Mouse (Mus musculus): ENCODE data around the gene Tcf25. TPM values are rescaled to one million over a fixed set of nuclear protein-coding genes. Genes with fewer than 3 reads are reported as not detected.
A peak's percentile ranks its signal among the peaks of the same experiment; 100 is the strongest.
"Not testable (repeated sequence)": the region's sequence is repeated elsewhere in the genome, so short reads cannot be mapped to it uniquely, and the experiment has no call there.

The Tcf25 gene
- polyA plus RNA-seq, 1 experiment from 2014 or later = 141 TPM

- no peaks in the 10 kb centered on the region; the same call in 1 of the 2 replicates for H3K4me1 ChIP-seq
- no peak overlapping the region for H3K27ac ChIP-seq (replicated peaks)
- H3K9me3 ChIP-seq = peaks cover 57% of the 10 kb centered on the region
- H3K36me3 ChIP-seq (replicated peaks) = no peaks in the 10 kb centered on the region
- no peak overlapping the region for H3K4me3 ChIP-seq
- WGBS = 94% methylated on average over 24 of the region's 24 CpGs
- no peaks in the 10 kb centered on the region for H3K27me3 ChIP-seq (replicated peaks; ENCODE audit: low read depth, poor library complexity, severe bottlenecking)
- no peak for DNase-seq (ENCODE audit: low spot score)
Measured at GRCm38 (mm10) chr8:123427639-123428275, 54.2 kb downstream of the Tcf25 start.

- DNase-seq (ENCODE audit: low spot score) = no peak
- Histone ChIP-seq H3K27ac (replicated peaks) (no peak overlapping the region), H3K4me3 (no peak overlapping the region), H3K27me3 (replicated peaks; ENCODE audit: low read depth, poor library complexity, severe bottlenecking) (no peaks in the 10 kb centered on the region), H3K4me1 (no peaks in the 10 kb centered on the region; the same call in 1 of the 2 replicates), H3K36me3 (replicated peaks) (no peaks in the 10 kb centered on the region), H3K9me3 (peaks cover 64% of the 10 kb centered on the region)
- WGBS = 96% methylated on average over 29 of the region's 29 CpGs
Measured at GRCm38 (mm10) chr8:123428343-123428893, 54.9 kb downstream of the Tcf25 start.

- peaks cover 68% of the 10 kb centered on the region for H3K9me3 ChIP-seq
- no peak for DNase-seq (ENCODE audit: low spot score)
- H3K27me3 ChIP-seq (replicated peaks; ENCODE audit: low read depth, poor library complexity, severe bottlenecking) = no peaks in the 10 kb centered on the region
- H3K4me1 ChIP-seq = no peaks in the 10 kb centered on the region
- H3K4me3 ChIP-seq = no peak overlapping the region
- no peak overlapping the region for H3K27ac ChIP-seq (replicated peaks)
- 96% methylated on average over 23 of the region's 23 CpGs for WGBS
- no peaks in the 10 kb centered on the region for H3K36me3 ChIP-seq (replicated peaks)
Measured at GRCm38 (mm10) chr8:123428939-123429721, 55.6 kb downstream of the Tcf25 start.

- DNase-seq (ENCODE audit: low spot score); H3K36me3 ChIP-seq (replicated peaks); H3K27ac ChIP-seq (replicated peaks); H3K27me3 ChIP-seq (replicated peaks; ENCODE audit: low read depth, poor library complexity, severe bottlenecking); H3K4me3 ChIP-seq; H3K4me1 ChIP-seq: not testable (repeated sequence)
- peaks cover 72% of the 10 kb centered on the region for H3K9me3 ChIP-seq
- 95% methylated on average over 15 of the region's 15 CpGs for WGBS
Measured at GRCm38 (mm10) chr8:123429722-123430013, 56.1 kb downstream of the Tcf25 start.

- peaks cover 75% of the 10 kb centered on the region for H3K9me3 ChIP-seq
- H3K4me1 ChIP-seq = not testable (repeated sequence)
Measured at GRCm38 (mm10) chr8:123430936-123431335, 57.4 kb downstream of the Tcf25 start.

GRCm38 (mm10) chr8:123431616-123432365 lies 58.2 kb downstream of the Tcf25 start:
- Histone ChIP-seq H3K27me3 (replicated peaks; ENCODE audit: low read depth, poor library complexity, severe bottlenecking) (no peaks in the 10 kb centered on the region), H3K4me3 (no peak overlapping the region), H3K9me3 (peaks cover 73% of the 10 kb centered on the region), H3K36me3 (replicated peaks) (no peaks in the 10 kb centered on the region), H3K27ac (replicated peaks) (no peak overlapping the region), H3K4me1 (no peaks in the 10 kb centered on the region)
- 94% methylated on average over 25 of the region's 25 CpGs for WGBS
- DNase-seq (ENCODE audit: low spot score) = no peak

More at GRCm38 (mm10) chr8:123430936-123431335, 57.4 kb downstream of the Tcf25 start:
- H3K27me3 ChIP-seq (replicated peaks; ENCODE audit: low read depth, poor library complexity, severe bottlenecking); H3K36me3 ChIP-seq (replicated peaks); H3K4me3 ChIP-seq; H3K27ac ChIP-seq (replicated peaks); DNase-seq (ENCODE audit: low spot score): not testable (repeated sequence)
- 90% methylated on average over 8 of the region's 8 CpGs for WGBS

GRCm38 (mm10) chr8:123432381-123432780 lies 58.8 kb downstream of the Tcf25 start:
- H3K4me1 ChIP-seq = no peaks in the 10 kb centered on the region
- 95% methylated on average over 16 of the region's 16 CpGs for WGBS
- no peak overlapping the region for H3K4me3 ChIP-seq
- H3K27ac ChIP-seq (replicated peaks) = no peak overlapping the region
- peaks cover 69% of the 10 kb centered on the region for H3K9me3 ChIP-seq
- H3K27me3 ChIP-seq (replicated peaks; ENCODE audit: low read depth, poor library complexity, severe bottlenecking) = no peaks in the 10 kb centered on the region
- DNase-seq (ENCODE audit: low spot score) = no peak
- H3K36me3 ChIP-seq (replicated peaks) = no peaks in the 10 kb centered on the region

GRCm38 (mm10) chr8:123433241-123433974 lies 59.9 kb downstream of the Tcf25 start:
- not testable (repeated sequence) for H3K27me3 ChIP-seq (replicated peaks; ENCODE audit: low read depth, poor library complexity, severe bottlenecking); DNase-seq (ENCODE audit: low spot score); H3K4me3 ChIP-seq; H3K27ac ChIP-seq (replicated peaks); H3K4me1 ChIP-seq; H3K36me3 ChIP-seq (replicated peaks)
- WGBS = 98% methylated on average over 47 of the region's 47 CpGs
- H3K9me3 ChIP-seq = peaks cover 59% of the 10 kb centered on the region

GRCm38 (mm10) chr8:123441788-123442187 lies 68.2 kb downstream of the Tcf25 start:
- Histone ChIP-seq H3K27ac (replicated peaks) (no peak overlapping the region), H3K9me3 (0 out of 2 replicates have a peak, but pooled peaks cover 3% of the 10 kb centered on the region), H3K4me1 (peaks cover 12% of the 10 kb centered on the region), H3K36me3 (replicated peaks) (peaks cover 12% of the 10 kb centered on the region), H3K4me3 (no peak overlapping the region; the same call in 1 of the 2 replicates), H3K27me3 (replicated peaks; ENCODE audit: low read depth, poor library complexity, severe bottlenecking) (no peaks in the 10 kb centered on the region)
- 95% methylated on average over 2 of the region's 2 CpGs for WGBS
- DNase-seq (ENCODE audit: low spot score) = no peak

- DNase-seq (ENCODE audit: low spot score) = no peak
- H3K4me1 ChIP-seq = peaks cover 12% of the 10 kb centered on the region
- H3K9me3 ChIP-seq = no peaks in the 10 kb centered on the region
- 79% methylated on average over 5 of the region's 5 CpGs for WGBS
- no peak overlapping the region for H3K27ac ChIP-seq (replicated peaks)
- no peaks in the 10 kb centered on the region for H3K27me3 ChIP-seq (replicated peaks; ENCODE audit: low read depth, poor library complexity, severe bottlenecking)
- peak overlapping the region; percentile 78 for H3K4me3 ChIP-seq
- H3K36me3 ChIP-seq (replicated peaks) = peaks cover 15% of the 10 kb centered on the region
Measured at GRCm38 (mm10) chr8:123442351-123442750, 68.8 kb downstream of the Tcf25 start.

GRCm38 (mm10) chr8:123442871-123443575 lies 69.5 kb downstream of the Tcf25 start:
- no peaks in the 10 kb centered on the region for H3K27me3 ChIP-seq (replicated peaks; ENCODE audit: low read depth, poor library complexity, severe bottlenecking)
- no peaks in the 10 kb centered on the region for H3K9me3 ChIP-seq
- H3K36me3 ChIP-seq (replicated peaks) = peaks cover 19% of the 10 kb centered on the region
- peaks cover 12% of the 10 kb centered on the region for H3K4me1 ChIP-seq
- H3K4me3 ChIP-seq = peak overlapping the region; percentile 78
- DNase-seq (ENCODE audit: low spot score) = peak; percentile 93
- peak overlapping the region; percentile 96 for H3K27ac ChIP-seq (replicated peaks)
- 1% methylated on average over 41 of the region's 41 CpGs for WGBS
